In the genomic region with DNA sequence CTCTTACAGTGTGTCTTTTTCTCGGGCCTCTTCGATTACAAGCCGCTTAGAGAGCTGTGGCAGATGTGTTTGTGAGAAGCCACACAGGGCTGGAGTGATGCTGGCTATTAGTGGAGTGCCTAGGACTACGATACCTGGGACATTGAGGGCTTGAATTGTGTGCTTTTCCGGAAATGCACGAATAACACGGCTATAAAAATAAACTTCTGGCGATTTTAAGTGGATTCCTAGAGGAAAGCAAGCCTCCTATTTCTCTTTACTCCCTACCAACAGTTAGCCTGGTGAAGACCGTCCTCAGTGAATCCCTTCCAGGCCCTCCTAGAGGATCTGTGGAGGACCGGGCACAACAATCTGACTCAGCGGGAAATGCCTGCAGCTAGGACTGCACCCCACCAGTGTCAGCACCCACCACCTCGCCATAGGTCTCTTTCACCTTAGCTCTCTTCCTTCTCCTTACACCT, we compare ENCODE assay signal across 8 mouse cellular contexts.
DNase-seq lines count a peak whose midpoint lies in the region; ATAC-seq and TF ChIP-seq lines count a peak whose summit lies in the region.

No protein-coding gene starts in this region.

- peak overlapping the region; percentile 4; the same call in 1 of the 2 replicates for H3K9ac ChIP-seq in hindbrain, embryonic 14.5 days
- no peak overlapping the region for H3K9ac ChIP-seq in liver, postnatal 0 days (replicated peaks)

- H3K4me1 ChIP-seq in hindbrain, embryonic 14.5 days (replicated peaks; ENCODE audit: control insufficient read depth, insufficient read depth, low read length): peaks cover 8% of the 10 kb centered on the region
- H3K4me1 ChIP-seq in liver, postnatal 0 days (ENCODE audit: insufficient read depth): peaks cover 11% of the 10 kb centered on the region; the same call in 1 of the 2 replicates

- H3K27ac ChIP-seq in hindbrain, embryonic 14.5 days: peak overlapping the region; percentile 66; the same call in 1 of the 2 replicates
- H3K27ac ChIP-seq in liver, postnatal 0 days (ENCODE audit: low read depth): peak overlapping the region; percentile 62; the same call in 1 of the 2 replicates

- DNase-seq in embryo, embryonic 10 days (ENCODE audit: low spot score): peak; percentile 56
- DNase-seq in embryo, embryonic 9.5 days (ENCODE audit: extremely low spot score): no peak
- DNase-seq in embryo, embryonic 10.5 days (ENCODE audit: low spot score): peak; percentile 64
- no peak for DNase-seq in hindbrain, embryonic 14.5 days (ENCODE audit: low spot score)
- no peak for DNase-seq in liver, postnatal 0 days
- DNase-seq in testis, postnatal 14 days (ENCODE audit: low spot score): peak; percentile 43
- DNase-seq in thymus, postnatal 0 days (ENCODE audit: low spot score): no peak
- DNase-seq in gastrocnemius, postnatal 25 days: no peak

- TF ChIP-seq CTCF in liver, postnatal 0 days (IDR thresholded peaks at IDR 0.05; ENCODE audit: low read depth): no peak

- WGBS in hindbrain, embryonic 14.5 days: 3% methylated on average over 12 of the region's 12 CpGs
- WGBS in liver, postnatal 0 days (ENCODE audit: insufficient replicate concordance): 4% methylated on average over 12 of the region's 12 CpGs

- no peak; the same call in 1 of the 2 replicates for ATAC-seq in hindbrain, embryonic 14.5 days (ENCODE audit: low FRiP score)
- no peak for ATAC-seq in liver, postnatal 0 days

- H3K9me3 ChIP-seq in hindbrain, embryonic 14.5 days (ENCODE audit: control insufficient read depth, low read length): no peaks in the 10 kb centered on the region
- no peaks in the 10 kb centered on the region for H3K9me3 ChIP-seq in liver, postnatal 0 days (ENCODE audit: low read length)

- H3K36me3 ChIP-seq in hindbrain, embryonic 14.5 days (replicated peaks; ENCODE audit: control insufficient read depth, insufficient read depth): no peaks in the 10 kb centered on the region
- H3K36me3 ChIP-seq in liver, postnatal 0 days (replicated peaks; ENCODE audit: insufficient read depth, low read length): no peaks in the 10 kb centered on the region

- TF ChIP-seq EP300 in liver, postnatal 0 days (IDR thresholded peaks at IDR 0.05; ENCODE audit: low read depth): no peak

- peak overlapping the region; percentile 10; the same call in 1 of the 2 replicates for H3K4me3 ChIP-seq in hindbrain, embryonic 14.5 days (replicated peaks; ENCODE audit: low read length)
- peak overlapping the region; percentile 41; the same call in 1 of the 2 replicates for H3K4me3 ChIP-seq in liver, postnatal 0 days (ENCODE audit: low read depth, low read length)

- H3K4me2 ChIP-seq in hindbrain, embryonic 14.5 days (replicated peaks): peak overlapping the region; percentile 48
- peak overlapping the region; percentile 68 for H3K4me2 ChIP-seq in liver, postnatal 0 days (ENCODE audit: low read depth, low read length)

- H3K27me3 ChIP-seq in hindbrain, embryonic 14.5 days (ENCODE audit: control insufficient read depth, insufficient read depth, low read length): peaks cover 62% of the 10 kb centered on the region
- H3K27me3 ChIP-seq in liver, postnatal 0 days (ENCODE audit: insufficient read depth, low read length): peaks cover 76% of the 10 kb centered on the region

Comparison
In these comparisons a context has a peak if more than half of its experiments do, and no peak if none do; other contexts are left out.
1. DNase-seq: peak in embryo, embryonic 10 days (single experiment), embryo, embryonic 10.5 days (single experiment) and testis, postnatal 14 days (single experiment); none in embryo, embryonic 9.5 days (single experiment), hindbrain, embryonic 14.5 days (single experiment), liver, postnatal 0 days (single experiment), thymus, postnatal 0 days (single experiment) and gastrocnemius, postnatal 25 days (single experiment).